Mouse (Mus musculus) liver, postnatal 0 days (tissue): Measurements from ENCODE around the gene Auh.

Source experiments
- CTCF ChIP-seq: sonication (generic); IDR thresholded peaks from 2 replicates; pipeline ENCODE4 v1.5.1; 2016; ENCODE audit warnings: antibody characterized with exemption, low read depth
- EP300 ChIP-seq: IDR thresholded peaks from 2 replicates; pipeline ENCODE4 v1.6.1; 2016; ENCODE audit warnings: antibody characterized with exemption, low read depth, mild to moderate bottlenecking

GRCm38 (mm10) chr13:52973427-52973826 is 43.9 kb upstream of the Auh start:
- TF ChIP-seq EP300 (no peak), CTCF (no peak)
